Mouse (Mus musculus) cortical plate, adult 2 months (tissue): ENCODE measurements around the gene Kdm6a.

Experiments
- CTCF ChIP-seq: fragments of 200-500 bp; IDR thresholded peaks from 2 replicates; pipeline ENCODE4 v1.5.1; 2011; ENCODE audit warnings: mild to moderate bottlenecking, control low read depth, low read length; ENCODE audit not compliant: insufficient read depth; ENCODE audit errors: extremely low read depth
- POLR2A ChIP-seq: fragments of 200-500 bp; IDR thresholded peaks from 2 replicates; pipeline ENCODE4 v1.6.1; 2011; ENCODE audit warnings: mild to moderate bottlenecking, low read length, control low read depth; ENCODE audit not compliant: insufficient read depth; ENCODE audit errors: extremely low read depth

GRCm38 (mm10) chrX:18179492-18179891, 17.1 kb downstream of the Kdm6a start:
- no peak for TF ChIP-seq POLR2A
- no peak for TF ChIP-seq CTCF
